Mouse (Mus musculus): ENCODE measurements around the gene Fryl.
A peak's percentile ranks its signal among the peaks of the same experiment; 100 is the strongest.

The Fryl gene

DNA sequence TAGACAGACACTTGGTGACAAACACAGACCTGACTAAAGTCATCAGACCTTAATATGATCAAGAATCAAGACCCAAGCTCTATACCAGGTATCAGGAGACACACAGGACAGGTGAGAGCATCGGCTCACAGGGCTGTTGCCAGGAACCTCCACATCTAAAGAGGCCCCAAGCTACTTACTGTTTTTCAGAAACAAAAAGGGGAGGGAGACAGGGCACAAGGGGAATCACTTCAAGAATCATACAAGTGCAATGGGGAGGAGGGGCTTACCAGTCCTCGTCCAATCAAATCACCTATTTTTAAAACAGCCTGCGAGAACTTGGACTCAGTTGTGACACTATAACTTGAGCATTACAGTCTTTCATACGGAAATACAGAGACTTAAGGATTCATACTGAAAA, 38.4 kb downstream of the Fryl start:
- DNase-seq = no peak

DNA sequence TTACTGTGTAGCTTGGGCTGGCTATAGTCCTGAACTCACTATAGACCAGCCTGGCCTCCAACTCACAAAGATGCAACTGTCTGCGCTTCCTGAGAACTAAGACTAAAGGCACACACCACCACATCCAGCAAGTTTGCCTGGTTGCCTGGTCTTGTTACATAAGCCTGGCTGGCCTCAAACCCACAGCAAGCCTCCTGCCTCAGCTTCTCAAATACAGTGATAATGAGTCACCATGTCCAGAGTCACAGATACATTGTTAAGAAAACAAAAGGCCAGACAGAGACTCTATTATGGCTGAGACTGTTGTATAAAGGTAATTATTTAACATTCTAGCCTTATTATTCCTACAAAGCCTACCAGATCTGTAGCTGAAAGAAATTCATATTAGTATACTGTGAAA, 39.3 kb downstream of the Fryl start:
- no peak for DNase-seq

DNA sequence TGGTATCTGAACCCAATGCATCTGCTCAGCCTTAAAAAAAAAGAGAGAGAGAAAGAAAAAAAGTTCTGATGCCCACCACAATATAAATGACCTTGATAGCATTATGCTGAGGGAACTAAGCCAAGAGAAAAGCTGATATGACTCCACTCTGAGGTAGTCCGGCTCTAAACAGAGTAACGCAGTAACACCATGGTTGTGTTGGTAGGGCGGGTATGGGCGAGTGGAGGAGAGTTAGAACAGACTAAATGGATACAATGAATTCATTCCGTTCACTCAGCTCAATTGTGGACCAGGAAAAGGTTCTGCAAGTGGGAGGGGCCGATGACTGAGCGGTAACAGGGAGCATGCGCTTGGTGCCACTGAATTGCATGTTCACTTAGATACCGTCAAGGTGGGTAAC, 40.4 kb downstream of the Fryl start:
- no peak for DNase-seq

DNA sequence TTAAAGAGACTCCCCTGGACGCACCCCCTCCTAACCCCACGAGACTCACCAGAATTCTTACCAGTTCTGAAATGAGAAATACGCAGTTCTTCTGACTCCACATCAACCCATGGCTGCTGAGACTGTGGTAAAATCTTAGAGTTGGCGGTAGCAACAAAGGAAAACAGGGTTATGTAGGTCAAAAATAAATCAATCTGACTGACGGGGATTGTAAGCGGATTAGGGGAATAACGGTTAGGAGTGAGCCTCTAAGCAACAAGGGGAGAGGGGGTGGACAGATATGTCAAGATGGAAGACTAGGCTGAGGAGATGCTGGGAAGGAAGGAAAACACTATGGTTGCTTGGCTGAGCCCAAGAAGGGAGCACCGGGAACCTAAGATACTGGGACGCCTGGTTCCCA, 44.0 kb downstream of the Fryl start:
- no peak for DNase-seq

DNA sequence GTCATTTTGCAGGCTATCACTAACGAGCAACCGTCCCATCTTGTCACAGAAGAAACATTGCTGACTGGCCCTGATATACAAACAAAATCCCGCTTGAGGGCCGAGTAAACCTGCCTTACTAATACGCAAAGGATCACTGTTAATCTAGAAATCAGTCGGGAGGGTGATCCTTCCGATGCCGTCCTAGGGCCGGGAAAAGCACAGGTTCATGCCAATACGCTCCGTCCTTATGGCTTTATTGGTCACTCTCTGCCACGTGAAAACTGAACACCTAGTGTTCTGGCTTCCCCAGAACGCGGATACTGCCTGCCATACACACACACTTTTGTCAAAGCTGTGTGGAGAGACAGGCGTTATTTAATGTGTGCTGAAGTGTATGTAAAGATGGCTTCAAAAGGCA, 44.5 kb downstream of the Fryl start:
- DNase-seq = no peak

DNA sequence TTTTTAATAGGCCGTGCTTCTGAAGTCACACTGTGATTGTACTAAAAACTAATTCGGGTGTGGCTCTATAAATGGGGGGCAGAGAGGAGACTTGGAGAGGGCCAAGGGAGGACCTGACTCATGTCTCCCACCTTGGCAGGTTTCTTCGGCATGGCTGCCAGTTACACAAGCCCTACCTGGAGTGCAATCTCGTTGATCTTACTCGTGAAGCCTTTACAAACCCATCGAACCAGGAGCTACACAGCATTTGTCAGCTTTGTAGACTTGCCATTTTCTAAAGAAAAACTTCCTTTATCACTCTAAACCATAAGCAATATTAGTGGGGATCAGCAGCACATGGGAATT, 45.5 kb downstream of the Fryl start:
- no peak for DNase-seq

DNA sequence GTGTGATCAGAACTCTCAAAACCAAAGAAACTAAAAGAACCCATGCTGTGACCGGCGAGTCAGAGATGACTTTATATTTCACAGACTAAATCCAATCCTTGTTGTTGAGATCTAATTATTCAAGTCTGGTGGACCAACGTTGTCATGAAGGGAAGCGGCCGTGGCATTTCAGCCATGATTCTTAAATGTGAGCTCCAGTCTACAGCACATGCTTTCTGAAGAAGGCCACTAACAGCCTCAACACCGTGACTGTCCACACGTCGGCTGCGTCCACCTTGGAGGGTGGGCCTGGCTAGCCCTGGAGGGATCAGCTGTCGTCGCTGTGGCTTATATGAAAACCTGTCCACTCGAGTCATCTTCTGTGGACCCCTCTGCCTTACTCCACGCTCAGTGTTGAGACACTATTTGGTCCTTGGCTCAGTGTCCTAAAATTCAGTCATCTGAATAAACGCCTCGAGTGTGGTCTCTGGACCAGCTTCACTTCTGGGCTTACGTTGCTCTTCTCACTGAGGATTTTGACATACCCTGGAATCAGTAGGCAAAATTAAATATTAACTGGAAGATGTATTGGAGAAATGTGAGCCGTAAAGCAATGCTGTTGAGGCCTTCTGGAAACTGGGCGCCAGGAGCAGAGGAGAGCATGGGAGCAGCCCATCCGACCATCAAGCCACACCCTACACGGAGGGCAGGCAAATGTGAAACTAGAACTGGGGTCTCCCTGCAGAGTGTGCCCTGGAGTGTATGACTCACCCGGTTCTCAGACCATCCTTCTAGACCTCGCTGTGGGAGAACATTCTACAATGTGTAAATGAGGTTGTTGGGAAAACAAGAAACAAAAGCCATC, 46.1 kb downstream of the Fryl start:
- DNase-seq = peak in 1 of 2 experiments; percentile 18

DNA sequence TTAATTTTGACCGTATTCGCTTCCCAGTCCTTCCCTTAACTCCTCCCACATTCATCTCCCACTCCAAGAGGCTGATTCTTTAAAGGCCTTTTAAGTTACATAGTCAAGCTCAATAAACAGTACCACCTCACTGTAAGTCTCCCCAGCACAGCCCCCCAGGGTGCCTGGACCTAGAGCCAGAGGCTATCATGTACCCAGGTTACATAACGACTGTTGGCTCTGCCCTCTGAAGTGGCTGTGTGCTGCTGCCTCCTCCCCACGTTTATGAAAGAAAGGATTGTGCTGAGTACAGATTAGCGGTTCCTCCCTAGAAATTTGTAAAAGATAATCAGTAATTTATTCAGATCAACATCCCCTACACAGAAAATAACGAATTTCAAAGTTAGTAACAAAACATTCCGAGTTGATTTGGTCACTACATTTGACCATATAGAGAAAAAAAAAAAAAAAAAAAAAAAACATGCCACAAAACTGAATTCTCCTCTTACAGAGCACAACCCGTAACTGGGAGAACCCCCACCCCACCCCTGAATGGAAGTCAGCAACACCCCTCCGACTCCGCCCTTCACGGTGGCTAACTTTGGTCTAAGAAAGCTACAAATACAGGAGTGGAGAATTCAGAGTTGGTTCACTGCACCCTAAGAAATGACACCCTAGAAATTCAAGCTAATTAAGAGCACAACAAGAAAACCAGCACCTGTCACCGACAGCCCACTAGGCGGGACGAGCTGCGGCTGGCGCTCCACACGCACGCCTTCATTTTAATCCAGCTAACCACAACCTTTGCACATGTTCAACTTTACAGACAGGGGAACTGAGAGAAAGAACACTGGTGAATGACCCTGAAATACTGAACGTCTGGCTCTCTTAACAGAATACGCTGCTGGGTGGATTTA, 47.0 kb downstream of the Fryl start:
- peak; percentile 71 to 76 for DNase-seq

DNA sequence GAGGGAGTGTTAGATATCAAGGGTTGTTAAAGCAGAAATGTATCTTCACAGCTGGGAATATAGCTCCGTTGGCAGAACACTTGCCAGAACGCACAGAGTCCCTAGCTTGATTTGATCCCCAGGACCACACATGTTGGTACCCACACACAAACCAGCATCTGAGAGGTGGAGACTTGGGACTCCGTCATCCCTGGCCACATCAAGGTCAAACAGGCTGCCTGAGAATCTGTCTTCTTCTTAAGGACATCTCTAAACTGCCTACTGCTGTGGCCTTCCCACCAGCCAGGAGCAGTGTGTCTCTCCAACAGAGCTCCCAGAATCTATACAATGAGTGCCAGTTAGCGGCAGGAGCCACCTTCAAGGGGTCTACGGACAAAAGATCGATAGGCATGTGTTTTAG, 47.8 kb downstream of the Fryl start:
- peak; percentile 12 to 24 for DNase-seq

DNA sequence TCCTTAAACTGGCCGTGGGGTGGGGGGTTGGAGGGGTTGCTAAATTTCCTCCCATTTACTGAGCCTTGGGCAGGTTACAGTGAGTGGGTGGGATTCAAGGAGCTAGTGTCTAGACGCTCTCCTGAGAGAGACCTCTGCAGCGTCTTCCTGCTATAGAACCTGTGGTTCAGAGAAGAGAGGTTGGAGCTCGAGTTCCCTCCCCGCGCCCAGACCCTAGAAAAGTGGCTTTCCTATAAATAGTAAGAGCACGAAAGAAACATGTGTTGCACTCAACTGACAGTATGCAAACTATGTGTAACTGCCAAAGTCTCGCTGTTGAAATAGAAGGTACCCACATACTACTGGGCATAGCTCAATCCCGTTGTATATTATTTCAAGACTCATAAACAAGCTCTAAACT, 49.7 kb downstream of the Fryl start:
- peak; percentile 26 to 27 for DNase-seq

DNA sequence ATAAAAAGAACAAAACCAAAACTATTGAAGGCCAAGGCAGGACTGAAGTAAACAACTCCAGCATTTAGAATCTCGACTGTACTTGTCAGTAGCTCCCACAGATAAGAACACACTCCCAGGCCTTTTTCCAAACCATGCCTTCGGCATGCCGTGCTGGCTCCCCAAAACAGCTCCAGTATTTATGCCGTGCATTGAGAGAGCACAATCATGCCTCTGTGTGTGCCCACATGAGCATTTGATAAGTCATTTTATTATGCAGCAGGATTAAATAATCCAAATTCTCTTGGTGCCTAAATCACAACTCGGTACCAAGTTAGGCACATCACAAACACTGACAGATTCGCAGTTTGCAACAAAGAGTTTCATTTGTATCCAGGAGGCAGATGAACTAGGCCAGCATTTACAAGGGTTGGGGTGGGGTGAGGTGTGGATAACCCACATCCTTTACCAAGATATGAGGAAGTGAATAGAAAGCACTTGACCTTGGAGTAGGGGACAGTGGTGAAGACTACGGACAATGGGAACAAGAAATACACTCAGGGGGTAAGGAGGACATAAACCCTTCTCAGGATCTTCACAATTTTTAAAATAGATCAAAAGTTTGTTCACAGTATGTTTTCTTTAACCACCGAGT, 50.3 kb downstream of the Fryl start:
- DNase-seq = peak; percentile 49 to 53

DNA sequence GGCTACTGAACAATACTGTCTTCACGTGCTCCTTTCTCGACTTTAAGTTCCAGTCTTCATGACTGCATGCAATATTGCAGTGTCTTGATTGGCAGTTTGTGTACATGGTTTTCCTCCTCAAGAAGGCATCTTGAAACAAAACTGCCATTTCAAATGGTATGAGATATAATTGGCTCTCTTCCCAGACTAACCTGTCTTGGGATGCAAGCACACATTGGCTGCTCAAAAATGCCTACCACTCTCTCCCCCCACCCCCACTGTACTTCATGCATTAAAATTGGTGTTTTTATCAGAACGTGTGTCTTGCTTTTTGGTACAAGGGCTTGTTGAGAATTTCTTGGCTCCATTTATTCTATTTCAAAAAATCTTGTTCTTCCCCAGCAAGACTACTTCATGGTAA, 51.4 kb downstream of the Fryl start:
- no peak for DNase-seq

DNA sequence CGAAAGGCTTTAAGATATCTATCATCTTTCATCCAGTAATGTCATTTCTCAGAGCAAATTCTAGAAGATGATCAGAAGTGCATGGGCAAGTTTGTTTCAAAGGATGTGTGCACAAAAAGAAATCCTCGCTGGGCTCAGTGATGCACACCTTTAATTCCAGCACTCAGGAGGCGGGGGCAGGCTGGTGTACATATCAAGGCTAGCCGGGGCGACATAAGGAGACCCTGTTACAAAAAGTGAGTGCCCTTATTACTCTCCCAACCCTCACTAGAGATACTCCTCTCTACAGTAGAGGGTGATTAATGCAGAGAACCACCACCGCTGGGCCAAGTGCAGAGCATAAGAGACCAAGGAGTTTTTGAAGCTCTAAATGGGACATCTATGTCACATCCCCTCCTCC, 53.9 kb downstream of the Fryl start:
- no peak for DNase-seq

DNA sequence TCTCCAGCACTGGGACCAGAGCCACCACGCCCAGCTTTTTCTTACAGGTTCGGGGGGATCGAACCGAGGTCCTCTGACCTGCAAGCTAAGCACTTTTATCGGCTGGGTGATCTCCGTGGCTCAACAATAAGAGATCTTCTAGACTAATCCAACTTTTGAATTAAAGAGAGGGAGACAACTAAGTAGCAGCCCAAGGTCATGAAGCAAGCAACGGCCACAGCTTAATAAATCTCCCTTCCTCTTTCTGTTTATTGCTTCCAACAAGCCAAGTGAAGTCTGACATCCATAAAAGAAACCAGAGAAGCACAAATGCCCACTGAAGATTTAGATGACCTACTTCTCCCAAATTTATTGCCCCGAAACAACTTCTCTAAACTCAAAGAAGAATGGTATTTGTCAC, 54.3 kb downstream of the Fryl start:
- DNase-seq = no peak

DNA sequence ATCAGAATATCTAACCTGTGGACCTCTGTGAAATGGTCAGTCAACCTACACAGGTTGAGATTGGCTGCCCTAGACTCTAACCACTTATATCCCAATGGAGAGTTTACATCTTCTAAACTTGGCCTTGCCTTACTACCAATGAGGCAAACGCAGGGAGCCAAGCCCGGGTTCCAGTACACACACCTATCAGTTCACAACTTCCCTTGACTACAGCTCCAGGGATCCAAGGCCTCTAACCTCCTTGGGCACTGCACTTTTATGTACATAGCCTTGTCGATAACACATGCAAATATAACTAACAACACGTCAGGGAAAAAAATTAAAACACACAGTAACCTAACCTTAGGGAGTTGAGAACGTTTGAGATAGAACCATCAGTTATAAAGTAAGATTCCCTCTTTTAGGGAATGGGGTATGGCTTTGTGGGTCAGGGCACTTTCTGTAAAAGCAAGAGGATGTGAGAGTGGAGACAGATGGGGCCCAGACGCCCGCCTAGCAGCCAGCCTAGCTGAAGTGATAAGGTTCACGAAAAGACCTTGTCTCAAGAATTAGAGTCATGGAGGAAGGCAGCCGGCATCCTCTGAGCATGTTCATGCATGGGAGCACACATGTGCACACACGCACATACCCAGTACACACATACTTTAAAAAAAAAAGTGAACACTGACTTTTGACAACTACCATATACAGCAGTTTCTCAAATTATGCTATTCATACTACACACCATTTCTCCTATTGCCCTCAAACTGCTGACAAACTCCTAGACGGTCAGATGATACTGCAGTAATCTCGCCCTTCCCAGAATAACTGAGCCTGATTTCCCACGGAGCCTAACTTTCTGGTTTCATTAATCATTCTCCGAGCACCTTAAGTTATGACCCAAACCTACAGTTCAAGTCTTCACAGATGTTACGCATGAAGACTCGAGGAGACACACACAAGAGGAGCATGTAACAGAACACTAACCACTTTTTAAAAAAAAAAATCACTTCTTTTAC, 55.7 kb downstream of the Fryl start:
- peak; percentile 30 to 33 for DNase-seq

DNA sequence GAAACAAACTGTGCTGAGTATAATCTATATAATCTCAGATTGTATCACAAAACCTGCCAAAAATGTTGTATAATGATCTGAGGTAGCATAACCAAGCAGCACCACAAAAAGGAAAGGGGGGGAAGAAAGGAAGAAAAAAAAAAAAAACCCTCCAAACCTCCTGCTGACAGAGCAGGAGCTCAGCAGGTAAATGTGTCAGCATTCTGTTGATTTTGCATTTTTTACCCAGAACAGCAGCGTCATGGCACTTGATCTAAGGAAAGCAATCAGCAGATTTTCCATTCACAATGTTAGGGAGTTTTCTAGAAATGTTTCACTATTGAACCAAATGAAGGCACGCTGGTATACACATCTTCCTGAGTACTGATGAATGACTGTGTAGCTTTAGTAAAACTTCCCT, 56.8 kb downstream of the Fryl start:
- DNase-seq = no peak

DNA sequence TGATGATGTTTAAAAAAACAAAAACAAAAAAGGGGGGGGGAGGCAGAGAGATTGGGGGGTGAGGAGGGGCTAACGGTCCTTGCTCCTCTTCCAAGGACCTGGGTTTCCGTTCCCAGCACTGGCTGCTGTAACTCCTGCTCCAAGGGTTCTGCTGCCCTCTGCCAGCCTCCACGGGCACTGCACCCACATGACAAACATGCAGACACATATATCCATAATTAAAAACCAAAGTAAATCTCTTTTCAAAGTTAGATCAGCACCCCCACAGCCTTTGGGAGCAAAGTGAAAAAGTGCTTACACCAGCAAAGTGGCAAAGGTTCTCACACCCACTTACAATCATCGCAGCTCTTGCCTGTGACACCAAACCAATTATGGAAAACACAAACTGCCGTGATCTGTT, 57.7 kb downstream of the Fryl start:
- peak; percentile 43 to 56 for DNase-seq

DNA sequence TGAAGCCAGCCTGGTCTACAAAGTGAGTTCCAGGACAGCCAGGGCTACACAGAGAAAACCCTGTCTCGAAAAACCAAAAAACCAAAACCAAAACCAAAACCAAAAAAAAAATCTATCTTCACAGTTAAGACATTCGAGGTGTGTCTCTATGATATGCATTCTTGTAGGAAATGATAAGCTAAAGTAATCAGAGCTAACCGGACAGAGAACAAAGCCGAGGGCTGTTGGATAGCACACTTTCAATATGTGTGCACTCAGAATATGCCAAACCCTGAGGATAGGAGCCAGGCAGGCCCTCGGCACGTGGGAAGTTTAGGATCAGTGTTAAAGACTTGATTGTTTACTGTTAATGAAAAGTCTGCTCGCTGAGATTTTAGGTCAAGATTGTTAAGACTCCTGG, 58.6 kb downstream of the Fryl start:
- no peak for DNase-seq

DNA sequence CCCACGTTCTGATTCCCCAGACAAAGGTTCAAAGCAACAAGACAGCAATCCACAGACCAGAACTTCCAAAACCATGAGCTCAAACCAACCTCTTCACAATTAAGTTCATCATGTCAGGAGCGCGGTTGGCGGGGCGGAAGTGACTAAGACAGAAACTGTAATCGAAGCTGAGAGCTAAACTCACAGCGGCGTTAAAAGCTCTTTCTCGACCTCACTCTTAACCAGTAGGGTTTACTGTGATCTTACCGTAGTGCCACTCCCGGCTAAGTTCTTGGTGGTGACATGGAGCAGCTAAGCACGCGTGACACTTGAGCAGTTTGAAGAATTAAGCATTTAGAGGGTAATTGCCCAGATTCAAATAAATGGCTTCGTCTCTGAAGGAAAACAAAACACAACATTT, 61.7 kb downstream of the Fryl start:
- no peak for DNase-seq

DNA sequence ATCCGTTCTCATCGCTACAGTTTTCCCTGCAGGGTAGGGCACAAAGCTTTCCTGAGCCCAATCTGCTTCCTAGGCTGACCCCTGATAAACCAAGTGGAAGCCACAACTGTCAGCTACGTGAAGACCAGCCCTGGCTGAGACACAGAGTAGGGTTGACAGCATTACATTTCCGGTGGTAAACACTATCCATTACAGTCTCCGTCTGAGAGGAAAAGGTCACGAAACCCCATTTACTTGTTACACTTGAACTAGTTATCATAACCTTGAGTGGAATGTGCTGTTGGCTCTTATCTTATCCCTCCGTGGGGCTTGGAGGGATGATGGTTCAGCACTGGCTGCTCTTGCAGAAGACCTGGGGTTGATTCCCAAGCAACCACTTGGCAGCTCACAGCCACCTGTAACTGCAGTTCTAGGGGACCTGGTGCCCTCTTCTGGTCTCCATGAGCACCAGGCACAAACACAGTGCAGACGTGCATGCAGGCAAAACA, 62.3 kb downstream of the Fryl start:
- no peak for DNase-seq

DNA sequence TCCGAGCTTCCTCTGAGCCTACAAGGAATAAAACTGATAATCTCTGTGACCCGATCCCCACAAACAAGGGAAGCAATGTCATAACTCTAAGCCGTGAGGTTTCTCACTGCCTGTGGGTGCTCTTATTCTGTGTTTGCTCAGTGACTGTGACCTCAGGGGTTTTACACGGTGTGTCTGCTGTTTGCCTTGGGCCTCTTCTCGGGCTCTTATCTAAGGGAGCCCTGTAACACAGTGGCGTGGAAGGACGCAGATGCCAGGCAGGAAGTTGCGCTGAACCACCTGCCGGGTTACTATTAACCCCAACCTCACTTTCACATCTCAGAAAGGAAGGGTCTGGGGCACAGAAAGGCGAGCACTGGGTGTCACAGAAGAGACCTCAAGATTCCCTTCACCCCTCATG, 62.8 kb downstream of the Fryl start:
- DNase-seq = peak in 1 of 2 experiments; percentile 11

DNA sequence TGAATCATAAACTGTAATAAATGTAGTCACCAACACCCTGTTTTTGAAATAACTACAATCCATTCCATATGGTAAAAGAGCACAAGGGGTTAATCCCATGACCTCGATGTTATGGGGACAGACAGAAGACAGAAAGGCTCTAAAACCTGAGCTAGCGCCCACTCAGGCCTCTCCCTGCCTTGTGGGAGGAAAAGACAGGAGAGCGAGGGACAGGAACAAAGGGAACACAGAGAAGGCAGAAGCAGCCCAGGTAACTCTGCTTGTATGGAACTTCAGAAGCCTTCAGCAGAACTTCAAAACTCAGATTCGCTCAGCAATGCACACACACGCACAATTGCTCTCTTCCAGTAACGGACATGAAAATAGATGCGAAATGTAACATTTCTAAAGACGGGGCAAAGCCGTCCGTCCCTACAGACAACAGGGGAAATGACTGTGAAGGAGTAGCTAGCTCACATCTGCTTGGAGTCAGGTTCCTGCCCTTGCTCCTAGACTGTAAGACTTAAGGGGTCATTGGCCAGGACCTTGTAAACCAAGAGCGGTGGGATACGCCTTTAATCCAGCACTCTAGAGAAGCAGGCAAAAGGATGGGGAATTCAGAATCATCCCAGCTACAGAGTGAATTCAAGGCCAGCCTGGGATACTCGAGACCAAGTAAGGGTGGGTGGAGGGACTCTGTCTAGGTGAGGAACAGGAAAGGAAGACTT, 63.4 kb downstream of the Fryl start:
- no peak for DNase-seq
